Mouse (Mus musculus): Measurements from ENCODE around the gene Plcl1.

- TF ChIP-seq ETS1 (conservative IDR thresholded peaks at IDR 0.05; ENCODE audit: low read depth, low read length), result no peak
- TF ChIP-seq POLR2A (IDR thresholded peaks at IDR 0.05; ENCODE audit: low read depth, low read length), result no peak
- TF ChIP-seq JUN (IDR thresholded peaks at IDR 0.05; ENCODE audit: insufficient read depth, low read depth, low read length), result no peak
- no peak for TF ChIP-seq TBP (conservative IDR thresholded peaks at IDR 0.05; ENCODE audit: low read depth, low read length)
- no peak for TF ChIP-seq CHD1 (IDR thresholded peaks at IDR 0.05; ENCODE audit: low read depth, low read length)
- TF ChIP-seq POLR2AphosphoS2 (IDR thresholded peaks at IDR 0.05; ENCODE audit: low read depth, low read length), result no peak
- no peak for TF ChIP-seq ELF1 (IDR thresholded peaks at IDR 0.05; ENCODE audit: low read depth, low read length)
- TF ChIP-seq MAX (IDR thresholded peaks at IDR 0.05; ENCODE audit: low read length), result no peak
- TF ChIP-seq CTCF (conservative IDR thresholded peaks at IDR 0.05 in 1 of 2, IDR thresholded peaks at IDR 0.05 in 1 of 2; ENCODE audit: low read depth in 2 of 2, low read length in 2 of 2), result no peak
Observed at GRCm38 (mm10) chr1:55748516-55748915, 342.8 kb downstream of the Plcl1 start.

All from CH12.LX (cell line).